Mouse (Mus musculus): ENCODE measurements around the gene Olfml2a. TPM values are rescaled to one million over a fixed set of nuclear protein-coding genes. Genes with fewer than 3 reads are reported as not detected.
"Not testable (repeated sequence)": the region's sequence is repeated elsewhere in the genome, so short reads cannot be mapped to it uniquely, and the experiment has no call there.

Gene Olfml2a
- total and polyA plus RNA-seq, 3 experiments, result 0.12 to 0.33 TPM; not detected in 1

- no peaks in the 10 kb centered on the region for H3K27me3 ChIP-seq (ENCODE audit: control insufficient read depth in 1 of 2, insufficient read depth in 2 of 2, low read length in 2 of 2)
- peak overlapping the region; percentile 80; the same call in 1 of the 2 replicates for H3K27ac ChIP-seq (ENCODE audit: control insufficient read depth, low read depth, low read length)
- peaks cover 8 to 28% of the 10 kb centered on the region in 2 experiments; a peak in 3 of 4 replicates for H3K36me3 ChIP-seq (ENCODE audit: control insufficient read depth in 1 of 2, insufficient read depth in 2 of 2, low read length in 2 of 2)
- H3K4me1 ChIP-seq (ENCODE audit: control insufficient read depth in 1 of 2, insufficient read depth in 2 of 2, low read length in 2 of 2), result peaks cover 19 to 30% of the 10 kb centered on the region in 2 experiments
- no peaks in the 10 kb centered on the region for H3K9me3 ChIP-seq (replicated peaks; ENCODE audit: insufficient read depth, low read length)
- H3K9ac ChIP-seq (ENCODE audit: control insufficient read depth, low read depth, low read length, poor library complexity, severe bottlenecking), result peak overlapping the region; percentile 96
- H3K79me2 ChIP-seq (ENCODE audit: control insufficient read depth, insufficient read depth, low read length, poor library complexity), result peaks cover 45% of the 10 kb centered on the region
- TF ChIP-seq KAT2A (conservative IDR thresholded peaks at IDR 0.05; ENCODE audit: low read depth, low read length) (no peak), ZC3H11A (IDR thresholded peaks at IDR 0.05; ENCODE audit: low read depth, low read length) (no peak), EP300 (IDR thresholded peaks at IDR 0.05; ENCODE audit: low read depth in 1 of 2, low read length in 2 of 2) (0 out of 4 replicates have a peak, but pooled peaks of 1 of the 2 experiments have one; percentile 21), TCF12 (IDR thresholded peaks at IDR 0.05; ENCODE audit: low read depth, low read length) (no peak), NELFE (IDR thresholded peaks at IDR 0.05; ENCODE audit: low read depth, low read length) (no peak), SMC3 (IDR thresholded peaks at IDR 0.05; ENCODE audit: low read depth, low read length) (no peak), ETS1 (IDR thresholded peaks at IDR 0.05; ENCODE audit: low read depth, low read length) (peak; percentile 44), E2F4 (IDR thresholded peaks at IDR 0.05; ENCODE audit: borderline replicate concordance, low read depth, low read length) (no peak), ELF1 (IDR thresholded peaks at IDR 0.05; ENCODE audit: low read depth, low read length) (peak; percentile 55; the same call in 1 of the 2 replicates), MXI1 (IDR thresholded peaks at IDR 0.05; ENCODE audit: low read depth, low read length) (no peak), SIN3A (IDR thresholded peaks at IDR 0.05; ENCODE audit: low read length) (no peak), ZKSCAN1 (IDR thresholded peaks at IDR 0.05; ENCODE audit: low read depth, low read length) (no peak), ZNF384 (IDR thresholded peaks at IDR 0.05; ENCODE audit: low read depth, low read length) (peak; percentile 90), ZMIZ1 (IDR thresholded peaks at IDR 0.05; ENCODE audit: low read depth, low read length) (no peak), RCOR1 (IDR thresholded peaks at IDR 0.05; ENCODE audit: low read depth, low read length) (peak; percentile 59; the same call in 1 of the 2 replicates), USF2 (IDR thresholded peaks at IDR 0.05; ENCODE audit: borderline replicate concordance in 1 of 2, insufficient read depth in 1 of 2, low read depth in 1 of 2, low read length in 2 of 2) (no peak), MAX (IDR thresholded peaks at IDR 0.05; ENCODE audit: low read length) (no peak), POLR2AphosphoS2 (IDR thresholded peaks at IDR 0.05; ENCODE audit: low read length) (no peak), RAD21 (IDR thresholded peaks at IDR 0.05; ENCODE audit: low read depth, low read length) (no peak), GABPA (IDR thresholded peaks at IDR 0.05; ENCODE audit: low read depth, low read length) (no peak)
- peak overlapping the region; percentile 65 to 85 for H3K4me3 ChIP-seq (ENCODE audit: control insufficient read depth in 1 of 2, insufficient read depth in 1 of 2, low read depth in 2 of 2, low read length in 2 of 2)
- peak; percentile 74 for DNase-seq (ENCODE audit: low read depth, low spot score)
Measured at GRCm38 (mm10) chr2:39008954-39009365, 77.2 kb downstream of the Olfml2a start.

- H3K27ac ChIP-seq (ENCODE audit: control insufficient read depth, low read depth, low read length); H3K9me3 ChIP-seq (replicated peaks; ENCODE audit: insufficient read depth, low read length); H3K9ac ChIP-seq (ENCODE audit: control insufficient read depth, low read depth, low read length, poor library complexity, severe bottlenecking); H3K4me3 ChIP-seq (ENCODE audit: control insufficient read depth in 1 of 2, insufficient read depth in 1 of 2, low read depth in 2 of 2, low read length in 2 of 2); H3K27me3 ChIP-seq (ENCODE audit: control insufficient read depth in 1 of 2, insufficient read depth in 2 of 2, low read length in 2 of 2); DNase-seq (ENCODE audit: low read depth, low spot score): not testable (repeated sequence)
- peak; percentile 52; the same call in 1 of the 2 replicates for TF ChIP-seq TBP (IDR thresholded peaks at IDR 0.05; ENCODE audit: low read depth, low read length)
- H3K36me3 ChIP-seq (ENCODE audit: control insufficient read depth in 1 of 2, insufficient read depth in 2 of 2, low read length in 2 of 2), result peaks cover 9 to 28% of the 10 kb centered on the region in 2 experiments
- peaks cover 34% of the 10 kb centered on the region for H3K79me2 ChIP-seq (ENCODE audit: control insufficient read depth, insufficient read depth, low read length, poor library complexity)
- H3K4me1 ChIP-seq (ENCODE audit: control insufficient read depth in 1 of 2, insufficient read depth in 2 of 2, low read length in 2 of 2), result peaks cover 19 to 30% of the 10 kb centered on the region in 2 experiments
Measured at GRCm38 (mm10) chr2:39010144-39010543, 78.4 kb downstream of the Olfml2a start.

All from MEL (cell line).